Mouse (Mus musculus): ENCODE data around the gene Aloxe3.
"Not testable (repeated sequence)": the region's sequence is repeated elsewhere in the genome, so short reads cannot be mapped to it uniquely, and the experiment has no call there.

Aloxe3 gene

GRCm38 (mm10) chr11:69125852-69125918 is at the start of gene Aloxe3:
Gene Aloxe3 (plus strand): TSS chr11:69125896.
- DNase-seq (ENCODE audit: low read depth, low spot score), result no peak

DNA sequence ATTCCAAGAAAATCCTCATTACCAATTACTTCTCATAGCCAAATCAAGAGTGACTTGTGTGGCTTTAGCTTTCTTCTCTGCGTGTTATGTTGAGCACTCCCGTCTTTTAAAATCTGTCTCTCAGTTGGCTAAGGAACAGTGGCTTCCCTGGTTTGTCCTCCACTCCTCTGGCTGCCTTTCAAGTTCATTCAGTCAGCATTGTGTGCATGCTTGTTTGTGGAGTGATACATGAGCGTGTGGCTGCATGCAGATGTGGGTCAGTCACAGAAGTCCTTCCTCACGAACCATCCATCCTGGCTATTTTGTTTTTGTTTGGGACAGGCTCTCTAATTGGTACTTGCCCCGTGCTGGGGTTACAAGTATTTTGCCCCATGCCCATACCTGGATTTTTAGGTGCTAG is 49.1 kb upstream of the Aloxe3 start:
- no peak for DNase-seq (ENCODE audit: low read depth, low spot score)

- DNase-seq (ENCODE audit: low read depth, low spot score), result no peak
These were observed 48.4 kb upstream of the Aloxe3 start for GRCm38 (mm10) chr11:69077316-69077715.

DNA sequence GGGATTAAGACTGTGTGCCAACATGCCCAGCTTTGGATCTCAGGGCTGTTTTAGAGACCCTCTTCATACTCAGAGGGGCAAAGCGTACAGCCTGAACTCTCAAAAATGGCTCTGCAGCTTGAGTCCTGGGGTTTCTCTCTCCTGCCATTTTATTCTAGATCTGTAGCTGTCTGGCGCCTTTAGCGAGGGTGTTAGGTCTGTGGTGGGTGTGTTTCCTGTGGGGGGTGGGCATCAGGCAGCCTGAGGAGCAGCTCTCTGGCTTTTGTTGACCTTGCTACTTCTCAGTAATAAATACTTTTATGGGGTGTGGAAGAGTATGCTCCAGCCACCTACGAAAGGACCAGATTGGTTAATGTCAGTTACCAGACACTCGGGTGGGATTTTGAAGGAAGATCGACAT is 47.7 kb upstream of the Aloxe3 start:
- no peak for DNase-seq (ENCODE audit: low read depth, low spot score)

DNA sequence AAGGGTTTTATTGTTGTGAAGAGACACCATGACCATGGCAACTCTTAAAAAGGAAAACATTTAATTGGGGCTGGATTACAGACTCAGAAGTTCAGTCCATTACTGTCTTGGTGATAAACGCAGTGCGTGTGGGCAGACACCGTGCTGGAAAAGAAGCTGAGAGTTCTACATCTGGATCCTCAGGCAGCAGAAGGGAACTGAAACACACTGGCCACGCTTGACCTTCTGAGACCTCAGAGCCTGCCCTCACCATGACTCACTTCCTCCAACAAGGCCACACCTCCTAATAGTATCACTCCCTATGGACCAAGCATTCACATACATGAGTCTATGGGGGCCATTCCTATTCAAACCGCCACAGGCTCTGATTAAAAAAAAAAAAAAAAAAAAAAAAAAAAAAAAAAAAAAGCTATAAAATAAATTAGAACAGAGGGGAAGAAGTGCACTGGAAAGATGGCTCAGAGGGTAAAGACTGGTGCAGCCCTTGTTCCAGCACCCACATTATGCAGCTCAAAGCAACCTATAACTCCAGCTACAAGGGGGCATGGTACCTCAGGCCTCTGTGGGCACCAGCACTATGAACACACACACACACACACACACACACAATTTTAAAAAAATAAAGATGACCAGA is 46.8 kb upstream of the Aloxe3 start:
- no peak for DNase-seq (ENCODE audit: low read depth, low spot score)

- no peak for DNase-seq (ENCODE audit: low read depth, low spot score)
These were observed 45.4 kb upstream of the Aloxe3 start for GRCm38 (mm10) chr11:69080102-69080854.

- DNase-seq (ENCODE audit: low read depth, low spot score), result no peak
These were observed 44.9 kb upstream of the Aloxe3 start for GRCm38 (mm10) chr11:69080855-69081222.

- DNase-seq (ENCODE audit: low read depth, low spot score), result no peak
These were observed 44.1 kb upstream of the Aloxe3 start for GRCm38 (mm10) chr11:69081613-69082012.

- DNase-seq (ENCODE audit: low read depth, low spot score), result no peak
These were observed 40.1 kb upstream of the Aloxe3 start for GRCm38 (mm10) chr11:69085608-69086007.

DNA sequence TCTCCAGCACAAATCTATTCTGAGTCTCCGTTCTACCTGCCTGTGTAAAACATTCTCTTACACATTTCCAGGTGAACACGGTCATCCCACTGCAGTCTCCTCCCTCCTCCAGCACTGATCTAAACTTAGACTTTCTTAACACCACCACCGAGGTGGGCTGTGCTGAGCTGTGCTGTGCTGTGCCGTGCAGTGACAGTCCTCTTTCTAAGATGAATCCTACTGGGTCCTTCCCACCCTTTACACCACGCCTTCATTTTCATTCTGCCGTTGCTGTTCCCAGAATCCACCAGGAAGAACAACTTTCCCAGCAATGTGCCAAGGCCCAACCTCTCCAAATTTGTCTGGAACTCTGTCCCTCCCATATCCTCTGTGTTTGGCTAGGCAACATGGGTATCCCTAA is 39.3 kb upstream of the Aloxe3 start:
- no peak for DNase-seq (ENCODE audit: low read depth, low spot score)

DNA sequence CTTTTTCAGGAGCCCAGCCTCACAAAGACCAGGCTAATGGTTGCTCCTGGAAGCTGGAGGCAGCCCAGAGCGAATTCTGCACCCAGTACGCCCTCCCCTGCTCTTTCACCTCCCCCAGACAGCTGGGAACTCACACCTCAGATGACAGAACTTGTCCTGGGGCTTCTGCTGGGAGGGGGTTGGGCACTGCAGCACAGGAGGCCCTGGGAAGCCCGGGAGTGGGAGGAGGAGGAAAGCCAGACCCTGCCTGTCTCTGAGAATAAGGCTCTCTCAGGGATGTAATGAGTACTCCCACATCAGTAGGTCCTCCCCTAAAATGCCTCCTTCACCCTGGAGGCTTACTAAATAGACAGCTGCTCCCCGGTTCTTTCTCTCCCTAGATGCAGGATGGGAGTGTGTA is 38.6 kb upstream of the Aloxe3 start:
- DNase-seq (ENCODE audit: low read depth, low spot score), result no peak

GRCm38 (mm10) chr11:69087597-69087996 is 38.1 kb upstream of the Aloxe3 start:
- DNase-seq (ENCODE audit: low read depth, low spot score), result no peak

GRCm38 (mm10) chr11:69088103-69088855 is 37.4 kb upstream of the Aloxe3 start, which contains the start of gene Vamp2:
Gene Vamp2 (plus strand): TSS chr11:69088490.
- peak; percentile 80 for DNase-seq (ENCODE audit: low read depth, low spot score)

GRCm38 (mm10) chr11:69088856-69089615 is 36.7 kb upstream of the Aloxe3 start:
- DNase-seq (ENCODE audit: low read depth, low spot score), result no peak

DNA sequence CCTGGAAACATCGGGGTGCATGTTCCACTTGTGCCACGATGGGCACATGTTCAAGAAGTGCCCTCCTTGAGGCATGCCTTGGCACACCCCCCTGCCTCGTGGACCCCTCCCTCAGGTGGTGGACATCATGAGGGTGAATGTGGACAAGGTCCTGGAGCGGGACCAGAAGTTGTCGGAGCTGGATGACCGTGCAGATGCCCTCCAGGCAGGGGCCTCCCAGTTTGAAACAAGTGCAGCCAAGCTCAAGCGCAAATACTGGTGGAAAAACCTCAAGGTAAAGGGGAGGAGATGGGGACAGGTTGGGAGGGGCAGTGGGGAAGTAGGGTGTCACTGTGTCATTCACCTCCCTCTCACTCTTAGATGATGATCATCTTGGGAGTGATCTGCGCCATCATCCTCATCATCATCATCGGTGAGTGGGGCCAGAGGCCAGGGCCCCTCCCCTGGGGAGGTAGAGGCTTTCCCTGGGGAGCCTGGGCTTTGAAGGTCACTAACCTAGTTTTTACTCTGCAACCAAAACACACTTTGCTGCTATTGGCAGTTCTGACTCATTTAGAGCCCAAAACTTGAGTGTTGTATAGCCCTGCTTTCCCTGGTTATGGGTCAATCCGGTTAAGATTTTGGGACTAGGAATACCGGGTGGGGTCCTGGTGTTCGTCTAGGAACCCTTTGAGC is 35.9 kb upstream of the Aloxe3 start:
- DNase-seq (ENCODE audit: low read depth, low spot score), result no peak

- no peak for DNase-seq (ENCODE audit: low read depth, low spot score)
These were observed 35.3 kb upstream of the Aloxe3 start for GRCm38 (mm10) chr11:69090367-69090766.

DNA sequence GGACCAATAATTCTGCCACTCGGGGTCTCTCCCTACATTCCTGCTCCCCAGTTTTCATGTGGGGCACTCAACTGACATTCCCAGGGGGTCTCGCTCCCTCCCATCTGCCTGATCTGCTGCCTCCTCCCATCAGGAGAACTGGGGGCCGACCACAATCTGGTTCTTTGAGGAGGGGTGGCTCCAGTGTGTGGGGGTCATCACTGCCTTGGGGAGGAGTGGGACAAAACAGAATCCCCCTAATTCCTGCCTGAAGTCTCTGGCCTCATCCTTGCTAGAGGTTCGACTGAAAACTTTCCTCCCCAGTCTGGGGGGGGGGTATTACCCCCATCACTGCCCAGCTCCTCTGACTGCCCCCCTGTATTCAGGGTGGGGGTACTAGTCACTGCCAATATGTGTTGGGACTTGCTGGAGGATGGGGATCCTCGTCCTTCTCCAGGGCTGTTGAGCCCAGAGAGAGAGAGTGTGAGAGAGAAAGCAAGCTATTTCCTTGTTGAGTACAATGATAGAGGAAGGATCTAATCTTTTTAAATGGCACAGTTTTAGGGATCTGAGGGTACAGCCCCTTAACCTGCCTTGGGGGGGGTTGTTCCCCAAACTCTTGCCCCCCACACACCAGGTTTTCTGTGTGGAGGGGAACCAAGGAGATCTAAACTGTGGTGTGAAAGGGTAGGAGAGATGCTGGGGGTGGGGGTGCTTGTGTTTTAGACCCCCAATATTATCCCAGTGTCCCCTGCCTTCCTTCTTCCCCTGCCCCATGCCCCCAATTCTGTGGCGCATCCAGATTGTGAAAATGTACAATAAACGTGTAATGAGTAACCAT is 33.9 kb upstream of the Aloxe3 start:
- no peak for DNase-seq (ENCODE audit: low read depth, low spot score)

DNA sequence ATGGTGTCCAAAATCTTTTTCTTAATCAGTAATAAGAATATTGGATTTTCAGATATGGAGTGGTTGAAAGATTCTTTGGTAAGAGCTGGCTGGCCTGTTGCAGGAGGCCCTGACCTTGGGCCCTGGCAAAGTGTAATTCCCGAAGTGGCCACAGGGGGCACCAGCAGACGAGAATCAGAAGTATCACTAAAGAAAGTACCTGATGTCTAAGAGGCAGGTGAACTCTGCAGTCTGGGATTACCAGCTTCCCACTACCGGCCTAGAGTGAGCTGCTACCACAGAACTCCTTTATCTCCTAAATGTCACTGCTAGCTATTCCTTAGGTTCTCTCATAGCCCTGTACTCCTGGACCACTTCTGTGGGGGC is 33.3 kb upstream of the Aloxe3 start:
- DNase-seq (ENCODE audit: low read depth, low spot score), result peak; percentile 76

DNA sequence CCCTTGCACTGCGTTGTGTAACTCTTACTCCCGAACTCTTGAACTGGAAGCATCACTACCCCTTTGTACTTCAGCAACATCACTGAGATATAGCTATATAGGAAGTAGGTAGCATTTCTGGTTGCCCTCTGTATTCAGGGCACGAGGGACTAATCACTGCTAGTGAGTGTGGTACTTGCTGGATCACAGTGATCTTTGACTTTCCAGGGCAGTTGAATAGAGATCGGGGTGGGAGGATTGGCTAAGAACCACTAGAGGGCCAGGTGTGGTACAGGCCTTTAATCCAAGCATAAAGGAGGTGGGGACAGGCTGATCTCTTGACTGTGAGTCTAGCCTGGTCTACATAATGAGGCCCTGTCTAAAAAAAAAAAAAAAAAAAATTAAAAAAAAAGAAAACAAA is 32.8 kb upstream of the Aloxe3 start:
- no peak for DNase-seq (ENCODE audit: low read depth, low spot score)

GRCm38 (mm10) chr11:69093856-69094255 is 31.8 kb upstream of the Aloxe3 start:
- DNase-seq (ENCODE audit: low read depth, low spot score), result not testable (repeated sequence)

Data from forelimb bud, embryonic 11.5 days (tissue).